Mouse (Mus musculus): ENCODE data around the gene Fam234b. TPM values are rescaled to one million over a fixed set of nuclear protein-coding genes. Genes with fewer than 3 reads are reported as not detected.

Fam234b gene
- polyA plus RNA-seq, 1 experiment = 22.5 TPM

DNA sequence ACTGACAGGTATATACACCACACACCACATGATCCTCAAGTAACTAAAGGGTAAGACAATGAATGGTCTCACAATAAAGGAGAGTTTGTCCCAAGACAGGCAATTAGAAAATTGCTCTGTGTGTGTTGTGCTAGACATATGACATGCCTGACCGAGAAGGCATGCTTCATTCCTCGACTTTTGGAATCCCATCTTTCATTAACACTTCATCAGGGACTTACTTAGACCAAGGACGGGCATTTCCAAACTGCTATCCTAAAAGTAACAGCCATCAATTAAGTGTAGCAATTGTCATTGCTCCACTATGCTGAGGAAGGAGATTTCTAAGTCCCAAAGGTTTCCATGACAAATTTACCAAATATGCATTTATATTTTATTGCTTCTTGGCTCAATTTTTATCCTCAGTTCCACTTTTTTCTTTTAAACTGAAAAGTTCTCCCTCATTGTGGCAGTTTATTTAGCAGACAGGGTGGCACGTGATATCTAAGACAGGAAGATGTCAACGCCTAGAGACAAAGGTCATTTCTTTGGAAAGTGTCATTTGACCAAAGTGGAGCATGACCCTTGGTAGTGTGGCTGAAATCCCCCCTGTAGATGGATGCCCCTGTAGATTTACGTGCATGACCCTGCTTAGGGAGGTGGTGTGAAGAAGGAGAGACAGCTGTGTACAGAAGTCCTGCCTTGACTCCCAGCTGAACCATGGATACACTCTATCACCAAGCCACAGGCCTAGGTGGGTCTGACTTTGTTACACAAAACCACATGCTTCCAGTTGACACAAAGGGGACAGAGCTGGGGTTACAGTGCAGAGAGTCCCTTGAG lies 78.9 kb downstream of the Fam234b start:
- TF ChIP-seq CTCF (IDR thresholded peaks at IDR 0.05; ENCODE audit: extremely low read depth, insufficient read length, insufficient replicate concordance, low read depth, low read length) (no peak), POLR2A (IDR thresholded peaks at IDR 0.05; ENCODE audit: low read depth, low read length) (no peak)
- Histone ChIP-seq H3K27me3 (ENCODE audit: control insufficient read depth, insufficient read depth, low read length) (no peaks in the 10 kb centered on the region), H3K27ac (ENCODE audit: insufficient read depth, low read depth, low read length) (no peak overlapping the region), H3K36me3 (ENCODE audit: control insufficient read depth, insufficient read depth, low read length) (no peaks in the 10 kb centered on the region), H3K4me3 (ENCODE audit: low read depth, low read length) (no peak overlapping the region), H3K4me1 (ENCODE audit: control insufficient read depth, insufficient read depth, insufficient read length, low read length) (peaks cover 15% of the 10 kb centered on the region; the same call in 1 of the 2 replicates)
- 71% methylated on average over 6 of the region's 6 CpGs for WGBS

DNA sequence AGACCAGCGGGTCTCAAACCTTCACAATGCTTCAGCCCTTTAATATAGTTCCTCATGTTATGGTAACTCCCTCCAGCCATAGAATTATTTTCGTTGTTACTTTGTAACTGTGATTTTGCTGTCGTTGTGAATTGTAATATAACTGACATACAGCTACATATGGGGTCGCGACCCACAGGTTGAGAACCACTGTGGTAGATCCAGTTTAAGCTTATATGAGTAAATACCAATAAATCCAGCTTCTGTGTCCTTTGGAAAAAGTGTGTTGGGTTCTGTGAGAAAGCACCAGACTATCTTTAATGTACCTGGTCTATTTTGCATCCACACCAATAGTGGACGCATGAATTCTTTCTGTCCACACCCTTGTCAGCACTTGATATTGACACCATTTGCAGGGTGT lies 80.5 kb downstream of the Fam234b start:
- Histone ChIP-seq H3K27me3 (ENCODE audit: control insufficient read depth, insufficient read depth, low read length) (no peaks in the 10 kb centered on the region), H3K27ac (ENCODE audit: insufficient read depth, low read depth, low read length) (no peak overlapping the region), H3K4me3 (ENCODE audit: low read depth, low read length) (no peak overlapping the region), H3K36me3 (ENCODE audit: control insufficient read depth, insufficient read depth, low read length) (no peaks in the 10 kb centered on the region), H3K4me1 (ENCODE audit: control insufficient read depth, insufficient read depth, insufficient read length, low read length) (peaks cover 9% of the 10 kb centered on the region; the same call in 1 of the 2 replicates)
- no peak for TF ChIP-seq CTCF (IDR thresholded peaks at IDR 0.05; ENCODE audit: extremely low read depth, insufficient read length, insufficient replicate concordance, low read depth, low read length)
- TF ChIP-seq POLR2A (IDR thresholded peaks at IDR 0.05; ENCODE audit: low read depth, low read length) = no peak
- 92% methylated on average over 6 of the region's 6 CpGs for WGBS

DNA sequence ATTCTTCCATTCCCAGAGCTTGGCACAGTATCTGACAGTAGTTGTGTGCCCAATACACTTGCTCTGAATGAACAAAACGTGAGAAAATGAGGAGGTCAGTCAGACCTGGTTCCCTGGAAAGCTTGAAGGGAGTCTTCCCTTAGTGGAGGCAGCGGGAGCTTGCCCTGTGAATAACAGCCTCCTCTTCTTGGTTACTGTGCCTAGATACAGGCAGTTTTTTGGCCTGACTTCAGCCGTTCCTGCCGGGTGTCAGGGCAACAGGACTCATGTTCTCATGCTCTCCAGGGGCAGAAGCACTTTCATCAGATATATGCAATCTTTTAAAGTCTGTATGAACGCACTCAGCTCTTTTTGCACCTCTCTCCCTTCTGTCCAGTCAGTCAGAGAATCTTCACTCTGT lies 81.5 kb downstream of the Fam234b start:
- no peaks in the 10 kb centered on the region for H3K36me3 ChIP-seq (ENCODE audit: control insufficient read depth, insufficient read depth, low read length)
- WGBS = 70% methylated on average over 5 of the region's 5 CpGs
- H3K27me3 ChIP-seq (ENCODE audit: control insufficient read depth, insufficient read depth, low read length) = no peaks in the 10 kb centered on the region
- no peak overlapping the region for H3K27ac ChIP-seq (ENCODE audit: insufficient read depth, low read depth, low read length)
- TF ChIP-seq POLR2A (IDR thresholded peaks at IDR 0.05; ENCODE audit: low read depth, low read length) (no peak), CTCF (IDR thresholded peaks at IDR 0.05; ENCODE audit: extremely low read depth, insufficient read length, insufficient replicate concordance, low read depth, low read length) (no peak)
- peaks cover 4% of the 10 kb centered on the region; the same call in 1 of the 2 replicates for H3K4me1 ChIP-seq (ENCODE audit: control insufficient read depth, insufficient read depth, insufficient read length, low read length)
- no peak overlapping the region for H3K4me3 ChIP-seq (ENCODE audit: low read depth, low read length)

DNA sequence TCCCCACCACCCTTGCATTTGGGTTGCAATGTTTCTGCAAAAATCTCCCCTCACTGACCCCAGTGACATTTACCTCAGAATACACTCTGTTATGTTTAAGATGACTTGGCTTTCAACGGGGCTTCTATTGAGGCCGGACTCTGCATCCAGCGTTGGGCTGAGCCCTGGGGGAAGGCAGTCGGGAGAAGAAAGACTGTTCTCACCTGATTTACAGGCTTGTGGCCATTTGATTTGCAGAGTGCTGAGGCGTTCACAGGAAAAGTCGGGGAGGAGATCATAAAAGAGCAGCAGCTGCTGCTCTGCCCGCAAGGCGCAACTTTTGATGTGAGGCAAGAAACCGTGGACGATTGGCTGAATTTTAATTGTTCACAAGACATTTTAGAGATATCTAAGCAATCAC lies 82.1 kb downstream of the Fam234b start:
- no peak for TF ChIP-seq CTCF (IDR thresholded peaks at IDR 0.05; ENCODE audit: extremely low read depth, insufficient read length, insufficient replicate concordance, low read depth, low read length)
- TF ChIP-seq POLR2A (IDR thresholded peaks at IDR 0.05; ENCODE audit: low read depth, low read length) = no peak
- no peak overlapping the region for H3K27ac ChIP-seq (ENCODE audit: insufficient read depth, low read depth, low read length)
- 18% methylated on average over 10 of the region's 10 CpGs for WGBS
- no peak overlapping the region for H3K4me3 ChIP-seq (ENCODE audit: low read depth, low read length)
- H3K4me1 ChIP-seq (ENCODE audit: control insufficient read depth, insufficient read depth, insufficient read length, low read length) = peaks cover 4% of the 10 kb centered on the region; the same call in 1 of the 2 replicates
- H3K27me3 ChIP-seq (ENCODE audit: control insufficient read depth, insufficient read depth, low read length) = no peaks in the 10 kb centered on the region
- H3K36me3 ChIP-seq (ENCODE audit: control insufficient read depth, insufficient read depth, low read length) = no peaks in the 10 kb centered on the region

DNA sequence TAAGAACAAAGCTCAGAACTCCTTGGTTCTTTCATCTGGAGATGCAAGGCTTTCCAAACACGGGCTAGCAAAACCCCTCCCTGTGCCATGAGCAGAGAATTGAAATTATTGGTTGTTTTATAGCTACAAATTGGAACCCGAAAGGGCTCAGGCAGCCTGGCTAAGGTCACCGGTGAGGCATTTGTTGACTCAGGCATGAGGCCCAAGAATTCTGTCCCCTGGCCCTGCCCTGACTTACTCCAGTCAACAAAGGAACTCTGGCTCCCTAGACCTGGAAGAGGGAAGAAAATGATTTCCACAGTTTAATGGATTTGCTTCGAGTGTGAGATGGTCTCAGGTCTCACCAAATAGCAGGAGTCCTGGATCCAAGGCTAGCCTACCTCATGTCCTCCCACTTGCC lies 94.6 kb downstream of the Fam234b start:
- H3K27ac ChIP-seq (ENCODE audit: insufficient read depth, low read depth, low read length) = no peak overlapping the region
- H3K4me1 ChIP-seq (ENCODE audit: control insufficient read depth, insufficient read depth, insufficient read length, low read length) = 0 out of 2 replicates have a peak, but pooled peaks cover 2% of the 10 kb centered on the region
- H3K36me3 ChIP-seq (ENCODE audit: control insufficient read depth, insufficient read depth, low read length) = no peaks in the 10 kb centered on the region
- H3K4me3 ChIP-seq (ENCODE audit: low read depth, low read length) = no peak overlapping the region
- WGBS = 31% methylated on average over 4 of the region's 4 CpGs
- TF ChIP-seq POLR2A (IDR thresholded peaks at IDR 0.05; ENCODE audit: low read depth, low read length) (no peak), CTCF (IDR thresholded peaks at IDR 0.05; ENCODE audit: extremely low read depth, insufficient read length, insufficient replicate concordance, low read depth, low read length) (no peak)
- no peaks in the 10 kb centered on the region; the same call in 1 of the 2 replicates for H3K27me3 ChIP-seq (ENCODE audit: control insufficient read depth, insufficient read depth, low read length)

DNA sequence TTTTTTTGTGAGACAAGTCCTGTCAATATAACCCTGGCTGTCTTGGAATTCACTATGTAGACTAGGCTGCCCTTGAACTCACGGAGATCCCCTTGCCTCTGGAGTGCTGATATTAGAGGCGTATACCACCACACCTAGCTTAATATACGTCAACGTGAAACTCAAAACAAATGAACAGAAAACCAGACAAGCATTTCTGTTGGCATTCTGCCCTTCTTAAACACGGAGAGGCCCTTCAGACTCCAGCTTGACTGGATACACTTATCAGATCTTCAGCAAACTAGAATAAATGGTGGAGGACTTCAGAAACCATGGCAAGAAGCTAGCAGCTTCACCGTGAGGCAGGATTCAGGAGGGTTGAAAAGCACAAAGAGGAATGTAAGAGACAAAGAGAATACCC lies 96.4 kb downstream of the Fam234b start:
- 53% methylated on average over 6 of the region's 6 CpGs for WGBS
- TF ChIP-seq POLR2A (IDR thresholded peaks at IDR 0.05; ENCODE audit: low read depth, low read length) = no peak
- TF ChIP-seq CTCF (IDR thresholded peaks at IDR 0.05; ENCODE audit: extremely low read depth, insufficient read length, insufficient replicate concordance, low read depth, low read length) = no peak
- Histone ChIP-seq H3K4me1 (ENCODE audit: control insufficient read depth, insufficient read depth, insufficient read length, low read length) (0 out of 2 replicates have a peak, but pooled peaks cover 2% of the 10 kb centered on the region), H3K36me3 (ENCODE audit: control insufficient read depth, insufficient read depth, low read length) (no peaks in the 10 kb centered on the region), H3K27me3 (ENCODE audit: control insufficient read depth, insufficient read depth, low read length) (no peaks in the 10 kb centered on the region; the same call in 1 of the 2 replicates), H3K27ac (ENCODE audit: insufficient read depth, low read depth, low read length) (no peak overlapping the region), H3K4me3 (ENCODE audit: low read depth, low read length) (no peak overlapping the region)

Other genes starting within 250 kb of the Fam234b start
- 0.43 and 0.63 TPM in 2 replicates for gene Apold1, start 216.3 kb upstream of the Fam234b start, polyA plus RNA-seq (2012; rRNA removed)
- 9.5 and 20.2 TPM in 2 replicates for gene Ddx47, start 186.4 kb upstream of the Fam234b start, polyA plus RNA-seq (2012; rRNA removed)
- gene Gprc5a, start 132.3 kb upstream of the Fam234b start, polyA plus RNA-seq (2012; rRNA removed) = 17.4 and 73.7 TPM in 2 replicates
- not detected in 2 replicates for gene Gprc5d, start 79.7 kb upstream of the Fam234b start, polyA plus RNA-seq (2012; rRNA removed)
- 4.9 and 7.4 TPM in 2 replicates for gene Hebp1, start within 50 bp of the Fam234b start, polyA plus RNA-seq (2012; rRNA removed)
- gene Gsg1, start 56.4 kb downstream of the Fam234b start, polyA plus RNA-seq (2012; rRNA removed) = 0.84 and 1.4 TPM in 2 replicates
- not detected in 2 replicates for gene Pbp2, start 112.4 kb downstream of the Fam234b start, polyA plus RNA-seq (2012; rRNA removed)
- gene Emp1, start 164.6 kb downstream of the Fam234b start, polyA plus RNA-seq (2012; rRNA removed) = 131 and 234 TPM in 2 replicates

Measured in small intestine, adult 2 months (tissue).